Mouse (Mus musculus) thymus, postnatal 0 days (tissue): ENCODE results near the gene Tnr. TPM values are rescaled to one million over a fixed set of nuclear protein-coding genes. Genes with fewer than 3 reads are reported as not detected.

Experiments
- DNase-seq: peaks from one replicate; pipeline ENCODE4 v3.0.0-alpha.2; 2015; ENCODE audit warnings: low spot score
- polyA plus RNA-seq: library from polyadenylated mRNA; unstranded; fragments of >200 nt; fragmentation: Nextera tagmentation; extraction: Ambion mirVana; gene quantifications from 2 replicates; pipeline ENCODE4 v1.2.1, GENCODE M21; 2015

Gene Tnr
- polyA plus RNA-seq, 1 experiment from 2014 or later, result 0.16 TPM

- no peak for DNase-seq
Observed at GRCm38 (mm10) chr1:159629119-159629518, 105.5 kb downstream of the Tnr start.

- no peak for DNase-seq
Observed at GRCm38 (mm10) chr1:159629822-159630589, 106.4 kb downstream of the Tnr start.

GRCm38 (mm10) chr1:159632558-159632957 is 109.0 kb downstream of the Tnr start:
- DNase-seq, result no peak

GRCm38 (mm10) chr1:159639408-159639807 is 115.8 kb downstream of the Tnr start:
- no peak for DNase-seq

- DNase-seq, result no peak
Observed at GRCm38 (mm10) chr1:159645719-159646118, 122.2 kb downstream of the Tnr start.

GRCm38 (mm10) chr1:159650486-159650885 is 126.9 kb downstream of the Tnr start:
- DNase-seq, result no peak

GRCm38 (mm10) chr1:159655241-159655640 is 131.7 kb downstream of the Tnr start:
- DNase-seq, result no peak

- DNase-seq, result no peak
Observed at GRCm38 (mm10) chr1:159657856-159658542, 134.4 kb downstream of the Tnr start.

GRCm38 (mm10) chr1:159660620-159661501 is 137.3 kb downstream of the Tnr start:
- DNase-seq, result no peak

GRCm38 (mm10) chr1:159664496-159664895 is 140.9 kb downstream of the Tnr start:
- DNase-seq, result no peak

GRCm38 (mm10) chr1:159664945-159665344 is 141.4 kb downstream of the Tnr start:
- no peak for DNase-seq

GRCm38 (mm10) chr1:159670629-159671150 is 147.1 kb downstream of the Tnr start:
- DNase-seq, result no peak

- DNase-seq, result no peak
Observed at GRCm38 (mm10) chr1:159671181-159671580, 147.6 kb downstream of the Tnr start.

GRCm38 (mm10) chr1:159674240-159674639 is 150.7 kb downstream of the Tnr start:
- no peak for DNase-seq

GRCm38 (mm10) chr1:159675472-159675871 is 151.9 kb downstream of the Tnr start:
- DNase-seq, result no peak

- no peak for DNase-seq
Observed at GRCm38 (mm10) chr1:159678221-159678935, 154.8 kb downstream of the Tnr start.

- no peak for DNase-seq
Observed at GRCm38 (mm10) chr1:159681252-159681651, 157.7 kb downstream of the Tnr start.

- DNase-seq, result no peak
Observed at GRCm38 (mm10) chr1:159686476-159687231, 163.1 kb downstream of the Tnr start.

- DNase-seq, result no peak
Observed at GRCm38 (mm10) chr1:159696717-159697116, 173.1 kb downstream of the Tnr start.

GRCm38 (mm10) chr1:159702038-159702437 is 178.5 kb downstream of the Tnr start:
- peak; percentile 47 for DNase-seq
